Comparison of ENCODE assay signal across 19 mouse cellular contexts in the genomic region with DNA sequence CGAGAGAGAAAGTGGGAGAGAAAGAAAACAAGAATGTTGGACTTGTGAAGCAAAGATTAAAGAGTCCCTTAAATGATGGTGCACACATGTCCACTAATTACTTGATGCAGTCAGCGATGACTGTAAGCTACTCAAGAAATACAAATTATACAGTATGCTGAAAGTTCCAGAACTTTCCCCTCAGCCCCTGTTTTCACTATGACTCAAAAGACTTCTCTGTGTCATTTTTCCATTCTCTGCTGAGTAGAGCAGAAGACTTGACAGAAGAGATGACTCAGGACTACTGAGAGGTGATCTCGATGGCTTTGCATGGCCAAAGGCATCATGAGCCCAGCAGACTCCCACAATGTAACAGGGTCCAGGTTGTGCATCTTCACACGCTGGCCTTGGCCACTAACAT.
DNase-seq lines count a peak whose midpoint lies in the region; ATAC-seq and TF ChIP-seq lines count a peak whose summit lies in the region.
"Had no signal": no experiment of that assay in that cellular context is flagged by ENCODE, and none has a peak within 500 bp of the region (broad histone marks: within the 10 kb centered on the region; RNA-seq: fewer than 3 reads in every experiment).

No protein-coding gene starts in this region.

- no peaks in the 10 kb centered on the region; the same call in 1 of the 2 replicates for H3K4me1 ChIP-seq in midbrain, embryonic 11.5 days (ENCODE audit: control insufficient read depth, insufficient read depth, low read length)
- no peaks in the 10 kb centered on the region for H3K4me1 ChIP-seq in midbrain, postnatal 0 days (ENCODE audit: insufficient read depth, low read length)
- H3K4me1 ChIP-seq in CH12.LX (ENCODE audit: control insufficient read depth in 1 of 2, insufficient read depth in 2 of 2), result no peaks in the 10 kb centered on the region

- in situ Hi-C loops in CH12.LX (cut with MboI; ENCODE audit: low pct_ligation_motif_present, low pct_unique_long_range_greater_than_20kb, low sequenced_read_pairs), result no loop called here

- no peaks in the 10 kb centered on the region for H3K79me2 ChIP-seq in CH12.LX (replicated peaks; ENCODE audit: control insufficient read depth, extremely low read depth, insufficient read depth, poor library complexity, severe bottlenecking)

- peak; percentile 14 for DNase-seq in midbrain, embryonic 11.5 days (ENCODE audit: low spot score, missing footprints)
- no peak for DNase-seq in midbrain, postnatal 0 days (ENCODE audit: low spot score)
- DNase-seq in CH12.LX (ENCODE audit: extremely low read depth), result peak; percentile 37
- DNase-seq: adrenal gland, adult 2 months; adrenal gland, adult 8-10 months; adrenal gland, postnatal 10 days; adrenal gland, postnatal 14 days; adrenal gland, postnatal 25 days; adrenal gland, postnatal 36 days; B cell, adult 2 months; cerebellum, adult 11 months; cerebellum, adult 11-12 months; cerebellum, adult 18-20 months; cerebellum, adult 2 months; cerebellum, adult 8-10 months had no signal

- no peak for TF ChIP-seq RAD21 in CH12.LX (IDR thresholded peaks at IDR 0.05; ENCODE audit: low read depth, low read length)

- dilution Hi-C loops in CH12.LX (cut with MboI; ENCODE audit: extremely low pct_ligation_motif_present, extremely low pct_unique_long_range_greater_than_20kb, low sequenced_read_pairs), result no loop called here

- ATAC-seq in midbrain, embryonic 11.5 days (ENCODE audit: low FRiP score), result no peak
- ATAC-seq in midbrain, postnatal 0 days (ENCODE audit: low FRiP score), result no peak
- no peak for ATAC-seq in activated CD4-positive, CD25-positive, alpha-beta regulatory T cell, adult 4 months
- ATAC-seq: CD4-positive, CD25-positive, alpha-beta regulatory T cell, adult 4 months; Patski had no signal

- TF ChIP-seq CTCF in midbrain, postnatal 0 days (IDR thresholded peaks at IDR 0.05), result no peak
- no peak for TF ChIP-seq CTCF in CH12.LX (conservative IDR thresholded peaks at IDR 0.05 in 1 of 2, IDR thresholded peaks at IDR 0.05 in 1 of 2; ENCODE audit: low read depth in 2 of 2, low read length in 2 of 2)

- no peak for TF ChIP-seq POLR2A in CH12.LX (IDR thresholded peaks at IDR 0.05; ENCODE audit: low read depth, low read length)

- H3K27ac ChIP-seq in midbrain, embryonic 11.5 days (ENCODE audit: low read depth, low read length), result no peak overlapping the region
- no peak overlapping the region for H3K27ac ChIP-seq in midbrain, postnatal 0 days (ENCODE audit: low read depth, low read length)
- no peak overlapping the region for H3K27ac ChIP-seq in CH12.LX (ENCODE audit: insufficient read depth, low read depth)

- peak; percentile 71; the same call in 1 of the 2 replicates for TF ChIP-seq EP300 in CH12.LX (IDR thresholded peaks at IDR 0.05; ENCODE audit: low read length)

- WGBS in midbrain, embryonic 11.5 days, result 79% methylated on average over 4 of the region's 4 CpGs
- WGBS in midbrain, postnatal 0 days, result 87% methylated on average over 4 of the region's 4 CpGs

- H3K4me3 ChIP-seq in midbrain, embryonic 11.5 days (ENCODE audit: low read depth, low read length), result no peak overlapping the region
- H3K4me3 ChIP-seq in midbrain, postnatal 0 days (ENCODE audit: low read depth, low read length), result no peak overlapping the region
- H3K4me3 ChIP-seq in CH12.LX (replicated peaks in 1 of 3; ENCODE audit: low read depth in 2 of 3, low read length in 2 of 3, poor library complexity in 1 of 3), result no peak overlapping the region

- H3K9ac ChIP-seq in midbrain, embryonic 11.5 days (ENCODE audit: low read length), result no peak overlapping the region
- H3K9ac ChIP-seq in midbrain, postnatal 0 days (replicated peaks; ENCODE audit: low read length, poor library complexity, severe bottlenecking), result no peak overlapping the region
- H3K9ac ChIP-seq in CH12.LX (ENCODE audit: insufficient read depth, low read depth), result no peak overlapping the region

- H3K4me2 ChIP-seq in midbrain, embryonic 11.5 days, result no peak overlapping the region
- no peak overlapping the region for H3K4me2 ChIP-seq in midbrain, postnatal 0 days (ENCODE audit: low read depth, low read length, poor library complexity, severe bottlenecking)
- no peak overlapping the region for H3K4me2 ChIP-seq in CH12.LX (ENCODE audit: insufficient read depth, low read depth, poor library complexity, severe bottlenecking)

- H3K27me3 ChIP-seq in midbrain, embryonic 11.5 days (ENCODE audit: control insufficient read depth, insufficient read depth, low read length), result no peaks in the 10 kb centered on the region
- no peaks in the 10 kb centered on the region for H3K27me3 ChIP-seq in midbrain, postnatal 0 days (ENCODE audit: insufficient read depth, low read length)
- no peaks in the 10 kb centered on the region for H3K27me3 ChIP-seq in CH12.LX (replicated peaks)
- H3K27me3 ChIP-seq: Patski had no signal

- H3K36me3 ChIP-seq in midbrain, embryonic 11.5 days (ENCODE audit: control insufficient read depth, insufficient read depth, low read length), result no peaks in the 10 kb centered on the region
- H3K36me3 ChIP-seq in midbrain, postnatal 0 days (ENCODE audit: insufficient read depth, low read length), result no peaks in the 10 kb centered on the region
- H3K36me3 ChIP-seq in CH12.LX (replicated peaks in 1 of 2; ENCODE audit: control insufficient read depth in 1 of 2, insufficient read depth in 1 of 2, low read length in 1 of 2), result no peaks in the 10 kb centered on the region
- H3K36me3 ChIP-seq: G1E had no signal

- H3K9me3 ChIP-seq in midbrain, embryonic 11.5 days (ENCODE audit: control insufficient read depth, low read length), result no peaks in the 10 kb centered on the region
- no peaks in the 10 kb centered on the region for H3K9me3 ChIP-seq in midbrain, postnatal 0 days (ENCODE audit: low read length)
- no peaks in the 10 kb centered on the region for H3K9me3 ChIP-seq in CH12.LX (replicated peaks; ENCODE audit: low read length)
- H3K9me3 ChIP-seq: G1E had no signal

TF ChIP-seq in CH12.LX, 34 proteins besides CTCF, POLR2A, EP300 and RAD21:
- TF ChIP-seq USF1 (IDR thresholded peaks at IDR 0.05; ENCODE audit: low read depth, low read length) (no peak), IRF4 (IDR thresholded peaks at IDR 0.05; ENCODE audit: low read depth, low read length) (peak; percentile 78), MAFK (IDR thresholded peaks at IDR 0.05; ENCODE audit: insufficient replicate concordance, low read length) (0 out of 2 replicates have a peak, but pooled peaks have one; percentile 39), ETS1 (conservative IDR thresholded peaks at IDR 0.05; ENCODE audit: low read depth, low read length) (peak; percentile 28; the same call in 1 of the 2 replicates), PAX5 (IDR thresholded peaks at IDR 0.05; ENCODE audit: low read length) (no peak), JUND (conservative IDR thresholded peaks at IDR 0.05; ENCODE audit: low read depth, low read length) (peak; percentile 60; the same call in 1 of the 2 replicates), SMC3 (IDR thresholded peaks at IDR 0.05; ENCODE audit: low read depth, low read length) (no peak), MXI1 (IDR thresholded peaks at IDR 0.05; ENCODE audit: low read depth, low read length) (no peak), BHLHE40 (IDR thresholded peaks at IDR 0.05; ENCODE audit: low read depth, low read length) (0 out of 2 replicates have a peak, but pooled peaks have one; percentile 30), JUN (IDR thresholded peaks at IDR 0.05; ENCODE audit: insufficient read depth, low read depth, low read length) (peak; percentile 51; the same call in 1 of the 2 replicates), UBTF (IDR thresholded peaks at IDR 0.05; ENCODE audit: low read depth, low read length) (no peak)
